Mouse (Mus musculus) kidney, adult 2 months (tissue): Measurements from ENCODE around the gene Supt4a. TPM values are rescaled to one million over a fixed set of nuclear protein-coding genes. Genes with fewer than 3 reads are reported as not detected.

Experiments
- DNase-seq: peaks from one replicate; pipeline ENCODE4 v3.0.0; 2021
- H3K27ac ChIP-seq: fragments of 200-500 bp; 2 replicates; pipeline ENCODE4 v1.5.1; 2012; ENCODE audit warnings: low read depth, low read length, control low read depth, inconsistent platforms; ENCODE audit not compliant: insufficient read depth
- H3K27me3 ChIP-seq: fragments of 200-500 bp; replicated peaks from 2 replicates; pipeline ENCODE4 v1.6.1; 2012; ENCODE audit warnings: mild to moderate bottlenecking, moderate library complexity, low read length, inconsistent platforms; ENCODE audit not compliant: control insufficient read depth, insufficient read depth
- H3K36me3 ChIP-seq: fragments of 200-500 bp; 2 replicates; pipeline ENCODE4 v1.6.1; 2012; ENCODE audit warnings: mild to moderate bottlenecking, moderate library complexity, low read length, inconsistent platforms; ENCODE audit not compliant: control insufficient read depth, insufficient read depth
- H3K4me1 ChIP-seq: fragments of 200-500 bp; 2 replicates; pipeline ENCODE4 v1.6.1; 2011; ENCODE audit warnings: low read length; ENCODE audit not compliant: control insufficient read depth, insufficient read depth
- H3K4me3 ChIP-seq: fragments of 200-500 bp; 2 replicates; pipeline ENCODE4 v1.5.1; 2011; ENCODE audit warnings: mild to moderate bottlenecking, low read depth, low read length, control low read depth; ENCODE audit not compliant: insufficient read depth
- CTCF ChIP-seq: fragments of 200-500 bp; conservative IDR thresholded peaks from 2 replicates; pipeline ENCODE4 v1.5.1; 2011; ENCODE audit warnings: low read depth, mild to moderate bottlenecking, control low read depth, low read length, moderate library complexity, mixed read lengths; ENCODE audit not compliant: insufficient read depth, insufficient read length
- POLR2A ChIP-seq: fragments of 200-500 bp; IDR thresholded peaks from one replicate; pipeline ENCODE4 v1.6.1; 2011; ENCODE audit warnings: low read depth, low read length, control low read depth
- WGBS: fragments of 180-500 bp; shearing (Covaris S2); methylation state at CpG from one replicate; pipeline ENCODE4 v1.1.7; 2018; 5-methylcytosine and 5-hydroxymethylcytosine counted together
- polyA plus RNA-seq: library from polyadenylated mRNA; depleted of rRNA; stranded (reverse); fragments of >200 nt; gene quantifications from 2 replicates; pipeline ENCODE4 v1.2.3, GENCODE M21; 2012

Gene Supt4a
- polyA plus RNA-seq, 1 experiment, result 135 TPM

DNA sequence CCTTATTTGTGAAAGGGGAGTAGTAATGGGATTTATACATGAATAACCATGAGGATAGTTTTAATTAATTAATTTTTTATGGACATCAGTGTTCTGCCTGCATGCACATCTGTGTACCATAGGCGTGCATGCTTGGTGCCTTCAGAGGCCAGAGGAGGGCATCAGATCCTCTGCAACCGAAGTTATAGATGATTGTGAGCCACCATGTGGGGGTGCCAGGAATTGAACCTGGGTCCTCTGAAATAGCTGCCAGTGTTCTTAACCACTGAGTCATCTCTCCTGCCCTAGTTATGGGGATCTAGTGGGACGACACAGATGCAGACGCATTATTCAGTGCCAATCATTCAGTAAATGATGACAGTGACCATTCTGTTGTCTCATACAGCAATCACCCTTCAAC is 14.5 kb upstream of the Supt4a start:
- WGBS, result 86% methylated on average over 4 of the region's 4 CpGs
- TF ChIP-seq POLR2A, result no peak
- 0 out of 2 replicates have a peak, but pooled peaks have one; percentile 15 for TF ChIP-seq CTCF
- Histone ChIP-seq H3K27ac (no peak overlapping the region), H3K27me3 (no peaks in the 10 kb centered on the region), H3K4me1 (no peaks in the 10 kb centered on the region), H3K4me3 (no peak overlapping the region), H3K36me3 (no peaks in the 10 kb centered on the region; the same call in 1 of the 2 replicates)
- no peak for DNase-seq

DNA sequence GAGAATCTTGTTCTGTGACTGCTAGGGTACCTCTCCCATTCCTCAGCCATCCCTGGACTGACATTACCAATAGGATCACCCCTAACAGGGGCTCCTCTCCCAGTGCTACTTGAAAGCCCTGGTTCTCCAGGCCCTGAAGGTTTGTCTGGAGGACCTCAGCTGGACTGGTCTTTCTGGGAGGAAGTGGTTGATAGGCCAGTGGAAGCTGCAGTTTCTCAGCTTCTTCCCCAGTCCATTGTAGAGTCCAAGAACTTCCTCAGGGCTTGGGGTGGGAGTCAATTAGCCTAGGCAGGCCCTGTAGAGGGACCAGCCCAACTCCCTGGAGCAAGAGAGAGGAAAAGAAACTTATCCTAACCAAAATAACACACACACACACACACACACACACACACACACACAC is 11.8 kb upstream of the Supt4a start:
- Histone ChIP-seq H3K4me3 (no peak overlapping the region), H3K36me3 (no peaks in the 10 kb centered on the region), H3K27me3 (no peaks in the 10 kb centered on the region), H3K27ac (no peak overlapping the region), H3K4me1 (no peaks in the 10 kb centered on the region)
- DNase-seq, result no peak
- TF ChIP-seq CTCF (no peak), POLR2A (no peak)

DNA sequence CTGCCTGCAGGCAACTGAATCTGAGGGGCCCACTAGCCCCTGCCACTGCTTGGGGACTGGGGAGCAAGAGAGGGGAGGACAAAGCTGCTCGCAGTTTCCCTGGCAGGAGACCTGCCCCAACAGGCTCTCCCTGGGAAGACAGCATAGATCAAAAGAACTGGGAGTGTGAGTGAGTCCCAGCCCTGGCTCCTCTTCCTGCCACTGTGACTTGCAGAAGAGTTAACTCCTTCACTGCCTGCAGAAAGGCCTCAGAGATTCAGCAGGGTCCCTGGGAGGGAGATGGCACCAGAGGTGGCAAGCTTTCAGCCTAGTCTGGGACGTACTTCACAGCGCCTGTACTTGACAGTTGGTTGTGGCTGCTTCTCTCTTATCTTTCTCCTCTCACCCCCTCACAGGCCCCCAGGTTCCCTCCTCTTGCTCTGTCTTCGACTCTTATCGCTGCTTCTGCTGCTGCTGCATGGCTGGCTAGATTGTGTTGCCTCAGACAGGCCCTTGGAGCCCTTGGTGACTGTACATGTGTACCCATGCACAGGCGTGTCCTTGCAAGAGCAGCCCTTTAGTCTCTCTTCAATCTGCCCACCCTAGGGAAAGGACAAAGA is 11.3 kb upstream of the Supt4a start:
- no peak for TF ChIP-seq CTCF
- TF ChIP-seq POLR2A, result no peak
- Histone ChIP-seq H3K4me1 (no peaks in the 10 kb centered on the region), H3K36me3 (no peaks in the 10 kb centered on the region), H3K27me3 (no peaks in the 10 kb centered on the region), H3K4me3 (no peak overlapping the region), H3K27ac (no peak overlapping the region)
- DNase-seq, result no peak
- WGBS, result 56% methylated on average over 6 of the region's 6 CpGs

DNA sequence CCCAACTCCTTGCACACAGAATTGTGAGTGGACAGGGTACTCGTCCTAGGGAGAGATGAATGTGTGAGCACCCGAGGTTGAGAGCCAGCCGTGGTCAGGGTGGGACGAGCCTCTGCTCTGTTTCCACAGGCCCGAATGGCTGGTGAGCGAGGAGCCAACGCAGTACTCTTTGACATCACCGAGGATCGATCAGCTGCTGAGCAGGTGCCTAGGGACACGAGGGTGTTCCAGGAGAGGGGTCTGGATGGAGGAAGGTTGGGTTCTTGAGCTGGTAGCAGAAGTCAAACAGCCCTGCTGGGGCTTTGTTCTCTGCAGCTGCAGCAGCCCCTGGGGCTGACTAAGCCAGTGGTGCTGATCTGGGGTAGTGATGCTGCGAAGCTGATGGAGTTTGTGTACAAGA is 10.3 kb upstream of the Supt4a start:
- DNase-seq, result no peak
- no peaks in the 10 kb centered on the region for H3K4me1 ChIP-seq
- H3K27me3 ChIP-seq, result no peaks in the 10 kb centered on the region
- H3K4me3 ChIP-seq, result no peak overlapping the region
- H3K36me3 ChIP-seq, result no peaks in the 10 kb centered on the region
- WGBS, result 77% methylated on average over 11 of the region's 11 CpGs
- no peak for TF ChIP-seq CTCF
- TF ChIP-seq POLR2A, result no peak
- no peak overlapping the region for H3K27ac ChIP-seq

DNA sequence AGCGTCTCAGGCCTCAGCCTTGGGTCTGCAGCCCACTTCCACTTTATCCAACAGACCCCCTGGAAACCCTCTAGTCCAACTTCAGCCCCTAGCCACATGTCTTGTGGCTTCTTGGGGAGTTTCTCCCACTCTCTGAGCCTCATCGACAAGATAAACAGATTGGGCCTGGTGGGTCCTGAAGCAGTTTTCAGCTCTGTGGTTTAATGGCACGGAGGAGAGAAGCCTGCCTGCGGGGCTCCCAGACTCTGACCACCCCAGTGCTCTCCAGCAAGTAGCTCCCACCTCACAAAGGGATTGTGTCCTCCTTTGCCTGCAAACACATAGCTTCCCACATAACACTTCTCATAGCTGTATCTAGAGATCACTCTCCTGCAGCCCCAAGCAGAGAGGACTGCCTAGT is 9.9 kb upstream of the Supt4a start:
- DNase-seq, result no peak
- no peak for TF ChIP-seq POLR2A
- TF ChIP-seq CTCF, result no peak
- H3K27me3 ChIP-seq, result no peaks in the 10 kb centered on the region
- H3K27ac ChIP-seq, result no peak overlapping the region
- WGBS, result 66% methylated on average over 4 of the region's 4 CpGs
- no peaks in the 10 kb centered on the region for H3K4me1 ChIP-seq
- no peak overlapping the region for H3K4me3 ChIP-seq
- H3K36me3 ChIP-seq, result no peaks in the 10 kb centered on the region

DNA sequence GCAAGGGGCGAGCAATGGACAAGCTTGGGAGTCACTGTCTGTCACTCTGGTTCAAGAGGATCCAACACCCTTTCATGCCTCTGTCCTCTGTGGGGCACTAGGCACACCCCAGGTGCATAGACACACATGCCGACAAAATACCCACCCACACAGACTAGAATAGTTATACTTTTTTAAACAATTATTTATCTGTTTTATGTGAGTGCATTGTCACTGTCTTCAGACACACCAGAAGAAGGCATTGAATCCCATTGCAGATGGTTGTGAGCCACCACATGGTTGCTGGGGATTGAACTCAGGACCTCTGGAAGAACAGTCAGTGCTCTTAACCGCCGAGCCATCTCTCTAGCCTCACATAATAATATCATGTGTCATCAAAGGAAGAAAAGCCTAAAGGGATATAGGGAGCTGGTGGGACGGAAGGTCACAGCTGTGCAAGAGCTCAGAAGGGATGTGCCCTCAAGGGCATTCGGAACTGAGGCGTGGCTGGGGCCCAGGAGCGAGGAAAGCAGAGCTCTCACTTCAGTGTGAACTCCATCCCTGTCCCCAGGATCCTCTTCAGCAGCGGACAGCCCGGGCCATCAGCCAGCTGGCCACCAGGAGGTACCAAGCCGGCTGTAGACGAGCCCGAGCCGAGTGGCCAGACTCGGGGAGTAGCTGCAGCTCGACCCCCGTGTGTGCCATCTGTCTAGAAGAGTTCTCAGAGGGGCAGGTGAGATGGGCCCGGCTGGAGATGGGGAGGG is 8.3 kb upstream of the Supt4a start:
- WGBS, result 48% methylated on average over 18 of the region's 18 CpGs

DNA sequence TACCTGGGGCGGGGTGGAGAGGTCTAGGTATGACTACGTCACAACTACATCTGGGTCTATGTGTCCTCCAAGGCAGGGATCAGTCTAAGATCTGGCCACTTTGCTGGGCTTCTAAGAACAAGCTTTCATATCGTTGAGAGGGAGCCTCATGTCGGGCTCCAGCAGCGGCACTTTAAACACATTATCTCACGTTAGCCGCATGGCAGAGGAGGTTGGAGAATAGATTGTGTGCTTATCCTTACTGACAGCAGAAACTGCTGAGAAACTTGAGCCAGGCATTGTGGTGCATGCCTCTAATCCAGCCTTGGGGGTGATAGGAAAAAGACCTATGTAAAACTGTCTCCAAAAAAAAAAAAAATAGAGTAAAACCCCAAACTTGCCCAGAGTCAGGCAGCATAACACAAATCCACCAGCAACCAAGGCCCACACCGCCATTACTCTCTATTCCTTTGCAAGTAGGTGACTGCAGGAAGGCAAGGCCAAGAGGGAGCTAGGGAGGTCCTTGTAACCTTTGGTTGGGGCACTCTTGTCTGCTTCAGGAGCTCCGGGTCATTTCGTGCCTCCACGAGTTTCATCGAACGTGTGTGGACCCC is 7.7 kb upstream of the Supt4a start:
- no peak for TF ChIP-seq POLR2A
- TF ChIP-seq CTCF, result no peak
- no peaks in the 10 kb centered on the region for H3K27me3 ChIP-seq
- H3K4me1 ChIP-seq, result no peaks in the 10 kb centered on the region
- H3K4me3 ChIP-seq, result no peak overlapping the region
- DNase-seq, result no peak
- H3K27ac ChIP-seq, result no peak overlapping the region
- 83% methylated on average over 13 of the region's 13 CpGs for WGBS
- H3K36me3 ChIP-seq, result no peaks in the 10 kb centered on the region

More for the DNA sequence above, 8.3 kb upstream of the Supt4a start:
- DNase-seq, result no peak
- H3K4me3 ChIP-seq, result no peak overlapping the region
- no peaks in the 10 kb centered on the region for H3K4me1 ChIP-seq
- TF ChIP-seq POLR2A (no peak), CTCF (no peak)
- no peaks in the 10 kb centered on the region for H3K36me3 ChIP-seq
- no peak overlapping the region for H3K27ac ChIP-seq
- no peaks in the 10 kb centered on the region for H3K27me3 ChIP-seq
